Mouse (Mus musculus): ENCODE measurements around the gene Kmt2d. TPM values are rescaled to one million over a fixed set of nuclear protein-coding genes. Genes with fewer than 3 reads are reported as not detected.
A peak's percentile ranks its signal among the peaks of the same experiment; 100 is the strongest.
"Not testable (repeated sequence)": the region's sequence is repeated elsewhere in the genome, so short reads cannot be mapped to it uniquely, and the experiment has no call there.

The Kmt2d gene
- total and polyA plus RNA-seq, 3 experiments, result 22.1 to 150 (median 57.8) TPM

- DNase-seq (ENCODE audit: low spot score) (no peak), ATAC-seq (ENCODE audit: extremely low read depth, insufficient number of reproducible peaks, low FRiP score, poor library complexity, severe bottlenecking) (no peak)
- H3K36me3 ChIP-seq (replicated peaks), result peaks cover 95% of the 10 kb centered on the region
- no peaks in the 10 kb centered on the region for H3K9me3 ChIP-seq (replicated peaks)
- no peaks in the 10 kb centered on the region for H3K27me3 ChIP-seq (ENCODE audit: insufficient read depth, low read length)
- no peak for TF ChIP-seq GATA2 (IDR thresholded peaks at IDR 0.05; ENCODE audit: borderline replicate concordance, low read depth, low read length)
- no peak for TF ChIP-seq TAL1 (conservative IDR thresholded peaks at IDR 0.05; ENCODE audit: low read depth, low read length)
- no peak for TF ChIP-seq POLR2AphosphoS5 (IDR thresholded peaks at IDR 0.05; ENCODE audit: insufficient replicate concordance, low read depth, low read length)
- TF ChIP-seq CTCF (IDR thresholded peaks at IDR 0.05; ENCODE audit: low read depth, low read length), result no peak
- TF ChIP-seq GATA1 (IDR thresholded peaks at IDR 0.05; ENCODE audit: borderline replicate concordance, low read length), result no peak
- peaks cover 44% of the 10 kb centered on the region for H3K4me1 ChIP-seq (ENCODE audit: insufficient read depth, low read depth, low read length)
- H3K4me3 ChIP-seq (ENCODE audit: low read depth, low read length), result no peak overlapping the region
Observed at GRCm38 (mm10) chr15:98823434-98823833, 47.6 kb downstream of the Kmt2d start.

GRCm38 (mm10) chr15:98822147-98822546 is 48.9 kb downstream of the Kmt2d start:
- TF ChIP-seq POLR2AphosphoS5 (IDR thresholded peaks at IDR 0.05; ENCODE audit: insufficient replicate concordance, low read depth, low read length), result no peak
- no peak for TF ChIP-seq CTCF (IDR thresholded peaks at IDR 0.05; ENCODE audit: low read depth, low read length)
- no peak for TF ChIP-seq GATA1 (IDR thresholded peaks at IDR 0.05; ENCODE audit: borderline replicate concordance, low read length)
- no peak for TF ChIP-seq TAL1 (conservative IDR thresholded peaks at IDR 0.05; ENCODE audit: low read depth, low read length)
- TF ChIP-seq GATA2 (IDR thresholded peaks at IDR 0.05; ENCODE audit: borderline replicate concordance, low read depth, low read length), result no peak
- DNase-seq (ENCODE audit: low spot score), result no peak
- no peaks in the 10 kb centered on the region for H3K9me3 ChIP-seq (replicated peaks)
- ATAC-seq (ENCODE audit: extremely low read depth, insufficient number of reproducible peaks, low FRiP score, poor library complexity, severe bottlenecking), result no peak
- no peaks in the 10 kb centered on the region for H3K27me3 ChIP-seq (ENCODE audit: insufficient read depth, low read length)
- peaks cover 32% of the 10 kb centered on the region for H3K4me1 ChIP-seq (ENCODE audit: insufficient read depth, low read depth, low read length)
- peaks cover 95% of the 10 kb centered on the region for H3K36me3 ChIP-seq (replicated peaks)
- H3K4me3 ChIP-seq (ENCODE audit: low read depth, low read length), result no peak overlapping the region

- DNase-seq (ENCODE audit: low spot score) (no peak), ATAC-seq (ENCODE audit: extremely low read depth, insufficient number of reproducible peaks, low FRiP score, poor library complexity, severe bottlenecking) (no peak)
- TF ChIP-seq CTCF (IDR thresholded peaks at IDR 0.05; ENCODE audit: low read depth, low read length) (peak; percentile 35), GATA1 (IDR thresholded peaks at IDR 0.05; ENCODE audit: borderline replicate concordance, low read length) (no peak), GATA2 (IDR thresholded peaks at IDR 0.05; ENCODE audit: borderline replicate concordance, low read depth, low read length) (no peak), TAL1 (conservative IDR thresholded peaks at IDR 0.05; ENCODE audit: low read depth, low read length) (no peak)
Observed at GRCm38 (mm10) chr15:98821403-98821802, 49.6 kb downstream of the Kmt2d start.

GRCm38 (mm10) chr15:98820937-98821336 is 50.1 kb downstream of the Kmt2d start:
- ATAC-seq (ENCODE audit: extremely low read depth, insufficient number of reproducible peaks, low FRiP score, poor library complexity, severe bottlenecking) (no peak), DNase-seq (ENCODE audit: low spot score) (no peak)
- Histone ChIP-seq H3K4me3 (ENCODE audit: low read depth, low read length) (no peak overlapping the region), H3K9me3 (replicated peaks) (no peaks in the 10 kb centered on the region), H3K36me3 (replicated peaks) (peaks cover 96% of the 10 kb centered on the region), H3K27me3 (ENCODE audit: insufficient read depth, low read length) (no peaks in the 10 kb centered on the region), H3K4me1 (ENCODE audit: insufficient read depth, low read depth, low read length) (peaks cover 21% of the 10 kb centered on the region)
- no peak for TF ChIP-seq GATA2 (IDR thresholded peaks at IDR 0.05; ENCODE audit: borderline replicate concordance, low read depth, low read length)
- TF ChIP-seq POLR2AphosphoS5 (IDR thresholded peaks at IDR 0.05; ENCODE audit: insufficient replicate concordance, low read depth, low read length), result no peak
- no peak for TF ChIP-seq GATA1 (IDR thresholded peaks at IDR 0.05; ENCODE audit: borderline replicate concordance, low read length)
- no peak for TF ChIP-seq CTCF (IDR thresholded peaks at IDR 0.05; ENCODE audit: low read depth, low read length)
- TF ChIP-seq TAL1 (conservative IDR thresholded peaks at IDR 0.05; ENCODE audit: low read depth, low read length), result no peak

More at GRCm38 (mm10) chr15:98821403-98821802, 49.6 kb downstream of the Kmt2d start:
- no peak overlapping the region for H3K4me3 ChIP-seq (ENCODE audit: low read depth, low read length)
- H3K36me3 ChIP-seq (replicated peaks), result peaks cover 95% of the 10 kb centered on the region
- no peaks in the 10 kb centered on the region for H3K9me3 ChIP-seq (replicated peaks)
- peaks cover 25% of the 10 kb centered on the region for H3K4me1 ChIP-seq (ENCODE audit: insufficient read depth, low read depth, low read length)
- no peaks in the 10 kb centered on the region for H3K27me3 ChIP-seq (ENCODE audit: insufficient read depth, low read length)

GRCm38 (mm10) chr15:98818171-98818570 is 52.8 kb downstream of the Kmt2d start:
- TF ChIP-seq GATA2 (IDR thresholded peaks at IDR 0.05; ENCODE audit: borderline replicate concordance, low read depth, low read length), result no peak
- TF ChIP-seq TAL1 (conservative IDR thresholded peaks at IDR 0.05; ENCODE audit: low read depth, low read length), result no peak
- no peak for TF ChIP-seq CTCF (IDR thresholded peaks at IDR 0.05; ENCODE audit: low read depth, low read length)
- no peak for TF ChIP-seq GATA1 (IDR thresholded peaks at IDR 0.05; ENCODE audit: borderline replicate concordance, low read length)
- TF ChIP-seq POLR2AphosphoS5 (IDR thresholded peaks at IDR 0.05; ENCODE audit: insufficient replicate concordance, low read depth, low read length), result no peak
- Histone ChIP-seq H3K27me3 (ENCODE audit: insufficient read depth, low read length) (no peaks in the 10 kb centered on the region), H3K4me1 (ENCODE audit: insufficient read depth, low read depth, low read length) (peaks cover 8% of the 10 kb centered on the region), H3K36me3 (replicated peaks) (peaks cover 95% of the 10 kb centered on the region), H3K4me3 (ENCODE audit: low read depth, low read length) (no peak overlapping the region), H3K9me3 (replicated peaks) (no peaks in the 10 kb centered on the region)
- DNase-seq (ENCODE audit: low spot score), result no peak
- no peak for ATAC-seq (ENCODE audit: extremely low read depth, insufficient number of reproducible peaks, low FRiP score, poor library complexity, severe bottlenecking)

- TF ChIP-seq CTCF (IDR thresholded peaks at IDR 0.05; ENCODE audit: low read depth, low read length), result no peak
- TF ChIP-seq GATA1 (IDR thresholded peaks at IDR 0.05; ENCODE audit: borderline replicate concordance, low read length), result no peak
- no peak for TF ChIP-seq TAL1 (conservative IDR thresholded peaks at IDR 0.05; ENCODE audit: low read depth, low read length)
- no peak for TF ChIP-seq POLR2AphosphoS5 (IDR thresholded peaks at IDR 0.05; ENCODE audit: insufficient replicate concordance, low read depth, low read length)
- TF ChIP-seq GATA2 (IDR thresholded peaks at IDR 0.05; ENCODE audit: borderline replicate concordance, low read depth, low read length), result no peak
Observed at GRCm38 (mm10) chr15:98812741-98813424, 58.1 kb downstream of the Kmt2d start.

GRCm38 (mm10) chr15:98810212-98810611 is 60.8 kb downstream of the Kmt2d start:
- H3K4me3 ChIP-seq (ENCODE audit: low read depth, low read length); ATAC-seq (ENCODE audit: extremely low read depth, insufficient number of reproducible peaks, low FRiP score, poor library complexity, severe bottlenecking); DNase-seq (ENCODE audit: low spot score); H3K9me3 ChIP-seq (replicated peaks): not testable (repeated sequence)
- peaks cover 59% of the 10 kb centered on the region for H3K36me3 ChIP-seq (replicated peaks)
- peaks cover 44% of the 10 kb centered on the region for H3K27me3 ChIP-seq (ENCODE audit: insufficient read depth, low read length)
- peaks cover 50% of the 10 kb centered on the region for H3K4me1 ChIP-seq (ENCODE audit: insufficient read depth, low read depth, low read length)

More at GRCm38 (mm10) chr15:98812741-98813424, 58.1 kb downstream of the Kmt2d start:
- ATAC-seq (ENCODE audit: extremely low read depth, insufficient number of reproducible peaks, low FRiP score, poor library complexity, severe bottlenecking) (no peak), DNase-seq (ENCODE audit: low spot score) (no peak)
- H3K27me3 ChIP-seq (ENCODE audit: insufficient read depth, low read length), result peaks cover 17% of the 10 kb centered on the region
- H3K36me3 ChIP-seq (replicated peaks), result peaks cover 83% of the 10 kb centered on the region
- H3K9me3 ChIP-seq (replicated peaks), result no peaks in the 10 kb centered on the region
- H3K4me3 ChIP-seq (ENCODE audit: low read depth, low read length), result no peak overlapping the region
- H3K4me1 ChIP-seq (ENCODE audit: insufficient read depth, low read depth, low read length), result peaks cover 24% of the 10 kb centered on the region
